Mouse (Mus musculus) T-cell, adult 2 months (primary cell): ENCODE measurements around the gene Elovl3.
"Not testable (repeated sequence)": the region's sequence is repeated elsewhere in the genome, so short reads cannot be mapped to it uniquely, and the experiment has no call there.

ENCODE experiments used
- DNase-seq: peaks from one replicate; pipeline ENCODE4 v3.0.0; 2022; ENCODE audit warnings: low spot score

Elovl3 gene

GRCm38 (mm10) chr19:46131694-46132525, at the start of gene Elovl3:
TSS of gene Elovl3 (plus strand) at chr19:46131897.
- DNase-seq: no peak

DNA sequence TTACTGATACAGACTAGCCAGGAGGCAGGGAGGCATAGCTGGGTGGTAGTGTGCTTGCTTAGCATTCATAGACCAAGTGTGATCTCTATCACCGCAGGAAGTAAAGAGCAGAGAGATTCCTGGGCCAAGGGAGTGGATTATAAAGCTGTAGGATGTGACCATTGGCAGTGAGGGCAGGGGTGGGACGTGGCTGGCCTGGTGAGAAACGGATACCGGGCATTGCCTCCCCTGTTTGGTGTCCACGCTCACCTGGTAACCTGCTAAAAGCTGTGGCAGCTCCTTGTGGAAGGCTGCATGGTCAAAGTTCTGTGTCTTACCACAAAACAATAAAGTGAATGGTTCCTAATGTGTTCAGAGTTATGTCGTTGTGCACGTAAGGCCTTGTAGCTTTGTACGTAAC, 46.5 kb upstream of the Elovl3 start:
- DNase-seq: no peak

DNA sequence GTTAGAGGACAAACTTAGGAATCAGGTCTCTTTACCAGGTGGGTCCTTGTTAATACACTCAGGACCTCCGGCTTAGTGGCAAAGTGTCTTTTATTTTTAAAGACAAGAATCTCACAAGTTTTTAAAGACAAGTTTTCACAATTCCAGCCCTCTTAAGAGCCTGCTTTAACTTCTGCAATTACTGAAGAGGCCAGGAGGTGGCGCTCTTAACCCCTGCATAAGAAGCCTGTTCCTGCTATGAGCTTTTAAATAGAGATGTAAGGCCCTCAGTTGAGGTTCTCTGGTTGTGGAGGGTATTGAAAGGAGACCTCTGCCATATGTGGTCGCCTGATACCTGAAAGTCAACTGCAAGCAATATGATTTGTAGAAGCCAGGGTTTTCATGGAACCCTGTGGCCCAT, 45.4 kb upstream of the Elovl3 start:
- DNase-seq: peak; percentile 54

DNA sequence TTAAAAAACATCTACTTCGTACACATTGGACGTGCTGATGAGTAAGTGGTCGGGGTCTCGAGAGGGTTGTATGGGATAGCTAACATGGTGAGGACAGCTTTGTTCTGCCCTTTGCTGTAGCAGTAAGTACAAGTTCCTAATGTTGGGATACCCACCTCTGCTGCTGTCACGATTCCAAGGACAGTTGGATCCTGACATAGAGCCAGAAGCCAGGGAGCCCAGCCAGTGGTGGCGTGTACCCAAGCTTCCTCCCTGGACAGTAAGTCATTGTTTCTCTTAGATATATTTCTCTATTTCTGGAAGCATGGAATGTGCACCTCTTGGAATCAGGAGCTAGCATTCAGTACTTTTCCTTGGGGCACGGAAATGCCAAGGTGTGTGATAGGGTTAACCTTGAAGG, 43.8 kb upstream of the Elovl3 start:
- DNase-seq: no peak

- DNase-seq: no peak
These were observed 40.1 kb upstream of the Elovl3 start for GRCm38 (mm10) chr19:46091641-46092040.

DNA sequence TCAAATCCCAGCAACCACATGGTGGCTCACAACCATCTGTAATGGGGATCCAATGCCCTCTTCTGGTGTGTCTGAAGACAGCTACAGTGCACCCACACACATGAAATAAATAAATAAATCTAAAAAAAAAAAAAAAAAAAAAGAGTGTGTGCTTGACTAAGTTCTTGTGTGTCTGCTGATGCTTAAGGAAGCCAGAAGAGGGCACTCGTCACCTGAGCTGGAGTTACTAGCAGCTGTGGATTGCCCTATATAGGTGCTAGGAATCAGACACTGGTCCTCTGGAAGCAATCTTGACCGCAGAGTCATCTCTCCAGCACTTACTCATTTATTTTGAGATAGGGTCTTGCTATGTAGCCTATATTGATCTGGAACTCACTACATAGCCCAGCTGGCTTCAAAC, 37.6 kb upstream of the Elovl3 start:
- no peak for DNase-seq

- no peak for DNase-seq
These were observed 36.4 kb upstream of the Elovl3 start for GRCm38 (mm10) chr19:46095291-46095690.

- DNase-seq: no peak
These were observed 35.3 kb upstream of the Elovl3 start for GRCm38 (mm10) chr19:46096396-46096795.

DNA sequence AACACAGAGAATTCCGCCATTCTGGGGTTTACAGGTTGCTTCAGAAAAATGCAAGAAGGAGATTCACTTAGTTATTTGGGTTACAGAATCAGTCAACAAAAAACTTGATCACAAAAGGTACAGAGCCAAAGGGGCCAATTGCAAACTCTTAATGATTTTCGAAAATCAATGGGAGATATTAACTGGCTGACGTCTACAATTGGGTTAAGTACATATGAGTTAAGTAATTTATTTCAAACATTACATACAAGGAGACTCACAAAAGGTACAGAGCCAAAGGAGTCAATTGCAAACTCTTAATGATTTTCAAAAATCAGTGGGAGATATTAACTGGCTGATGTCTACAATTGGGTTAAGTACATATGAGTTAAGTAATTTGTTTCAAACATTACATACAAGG, 32.1 kb upstream of the Elovl3 start:
- no peak for DNase-seq

DNA sequence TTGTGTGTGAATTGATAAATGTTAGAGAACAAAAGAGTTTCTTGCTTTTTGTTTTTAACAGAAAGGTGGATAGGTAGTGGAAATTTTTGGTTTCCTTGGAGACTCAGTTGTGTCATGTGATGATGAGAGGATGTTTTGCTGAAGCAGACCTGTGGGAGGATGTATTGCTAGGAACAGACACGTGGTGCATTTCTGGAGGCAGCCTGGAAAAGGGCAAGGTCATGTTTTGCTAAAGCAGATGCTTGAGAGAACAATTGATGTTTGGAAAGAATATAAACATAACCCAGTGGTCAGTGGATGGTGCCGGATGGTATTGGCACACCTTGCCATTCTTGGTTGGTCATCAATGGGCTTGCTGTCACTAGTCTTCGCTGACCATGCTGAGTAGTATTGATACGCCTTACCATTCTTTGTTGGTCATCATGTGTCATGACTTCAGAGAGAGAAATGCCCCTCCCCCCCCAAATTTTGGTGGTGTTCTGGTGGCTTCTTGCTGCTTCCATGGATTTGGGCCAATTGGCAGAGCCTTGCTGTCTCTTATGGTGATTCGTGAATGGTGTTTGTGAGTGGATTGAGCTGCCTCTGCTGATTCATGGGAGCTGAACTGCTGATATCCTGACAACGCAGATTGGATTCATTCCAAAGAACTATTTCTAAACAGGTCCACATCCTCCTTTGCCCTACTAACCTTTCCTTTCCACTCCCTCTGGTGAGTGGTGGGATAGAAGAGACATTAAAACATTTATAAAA, 28.1 kb upstream of the Elovl3 start:
- DNase-seq: no peak

GRCm38 (mm10) chr19:46104187-46104557, 27.5 kb upstream of the Elovl3 start:
- DNase-seq: no peak

DNA sequence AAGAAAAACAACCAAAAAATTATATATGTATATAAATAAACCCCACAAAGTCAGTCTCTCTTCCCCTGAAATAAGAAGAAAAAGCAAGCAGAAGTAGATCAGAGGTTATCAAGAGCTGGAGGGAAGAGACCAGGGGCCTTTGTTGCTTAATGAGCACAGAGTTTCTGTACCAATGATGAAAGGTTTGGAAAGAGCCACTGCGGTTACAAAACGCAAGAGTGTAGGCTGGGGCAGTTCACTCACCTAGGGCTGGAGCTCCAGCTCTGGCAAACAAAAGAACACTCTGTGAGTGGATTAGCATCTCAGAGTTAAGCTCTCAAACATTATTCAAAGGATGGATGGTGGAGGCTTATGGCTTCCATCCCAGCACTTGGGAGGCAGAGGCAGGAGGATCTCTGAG, 21.5 kb upstream of the Elovl3 start:
- DNase-seq: no peak

DNA sequence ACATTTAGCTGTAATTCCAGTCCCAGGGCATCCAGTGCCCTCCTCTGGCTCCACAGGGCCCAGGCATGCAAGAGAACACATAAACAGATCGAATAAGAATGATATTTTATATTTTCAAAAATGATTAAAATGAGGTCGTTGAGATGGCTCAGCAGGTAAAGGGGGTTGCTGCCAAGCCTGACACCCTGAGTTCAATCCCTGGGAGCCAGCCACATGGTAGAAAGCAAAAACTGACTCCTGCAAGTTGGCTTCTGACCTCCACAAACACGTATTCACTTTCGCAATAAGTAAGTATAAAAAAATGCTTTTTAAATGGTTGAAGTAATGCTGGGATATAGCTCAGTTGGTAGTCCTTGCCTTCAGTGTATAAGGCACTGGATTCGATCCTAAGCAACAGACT, 20.9 kb upstream of the Elovl3 start:
- no peak for DNase-seq

DNA sequence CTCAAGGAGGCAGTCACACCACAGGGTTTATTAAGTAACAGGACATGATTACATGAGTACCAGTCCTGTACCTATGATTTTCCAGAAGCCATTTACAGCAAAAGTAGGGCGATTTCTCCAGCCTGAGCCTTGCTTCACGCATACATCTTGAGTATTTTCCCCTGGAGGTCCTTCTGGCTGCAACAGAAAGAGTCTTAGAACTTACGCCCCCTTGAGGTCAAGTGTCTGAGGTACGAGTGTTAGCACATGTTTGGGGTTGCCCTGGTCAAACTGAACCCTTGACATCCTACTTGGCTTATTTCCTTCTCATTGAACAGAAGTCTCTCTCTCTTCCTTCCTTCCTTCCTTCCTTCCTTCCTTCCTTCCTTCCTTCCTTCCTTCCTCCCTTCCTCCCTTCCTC, 17.1 kb upstream of the Elovl3 start:
- no peak for DNase-seq

DNA sequence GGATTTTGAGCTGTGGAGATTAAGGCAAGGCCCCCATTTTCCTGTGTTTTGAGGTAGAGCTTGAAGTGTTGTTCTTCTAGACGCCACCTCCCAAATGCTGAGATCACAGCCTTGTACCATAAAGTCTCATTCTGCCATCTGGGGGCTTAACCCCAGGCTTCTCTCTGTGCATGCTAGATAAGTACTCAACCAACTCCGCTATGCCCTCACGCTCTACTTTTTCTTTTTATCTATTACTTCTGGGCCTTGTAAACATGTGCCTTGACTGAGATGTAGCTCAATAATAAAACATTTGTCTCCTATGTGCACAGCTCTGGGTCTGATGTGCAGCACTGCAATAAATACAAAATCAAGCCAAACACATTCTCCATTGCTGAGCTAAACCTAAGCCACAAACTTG, 12.2 kb upstream of the Elovl3 start:
- DNase-seq: no peak

- DNase-seq: no peak
These were observed 10.8 kb upstream of the Elovl3 start for GRCm38 (mm10) chr19:46120872-46121271.

GRCm38 (mm10) chr19:46123876-46124275, 7.8 kb upstream of the Elovl3 start:
- no peak for DNase-seq

GRCm38 (mm10) chr19:46124651-46125050, 7.0 kb upstream of the Elovl3 start:
- no peak for DNase-seq

GRCm38 (mm10) chr19:46126301-46126700, 5.4 kb upstream of the Elovl3 start:
- no peak for DNase-seq

GRCm38 (mm10) chr19:46129737-46130136, 2.0 kb upstream of the Elovl3 start:
- DNase-seq: not testable (repeated sequence)

DNA sequence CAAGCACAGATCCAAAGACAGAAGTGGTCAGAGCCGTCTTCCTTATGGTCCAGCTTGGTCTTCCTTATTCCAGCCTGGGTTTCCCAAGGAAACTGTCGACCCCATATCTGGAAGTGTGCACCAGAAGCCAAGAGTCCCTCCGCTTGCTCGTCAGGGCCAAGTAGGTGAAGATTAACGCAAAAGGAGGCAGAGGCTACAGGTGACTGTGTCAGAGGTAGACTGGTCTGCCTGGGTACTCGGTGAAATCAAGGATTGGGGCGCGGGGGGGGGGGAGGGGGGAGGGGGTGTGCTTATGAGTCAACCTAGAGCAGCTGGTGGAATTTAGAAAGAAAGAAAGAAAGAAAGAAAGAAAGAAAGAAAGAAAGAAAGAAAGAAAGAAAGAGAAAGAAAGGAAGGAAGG, 414 bp upstream of the Elovl3 start:
- DNase-seq: no peak

GRCm38 (mm10) chr19:46132577-46132976, 880 bp downstream of the Elovl3 start:
- DNase-seq: no peak

DNA sequence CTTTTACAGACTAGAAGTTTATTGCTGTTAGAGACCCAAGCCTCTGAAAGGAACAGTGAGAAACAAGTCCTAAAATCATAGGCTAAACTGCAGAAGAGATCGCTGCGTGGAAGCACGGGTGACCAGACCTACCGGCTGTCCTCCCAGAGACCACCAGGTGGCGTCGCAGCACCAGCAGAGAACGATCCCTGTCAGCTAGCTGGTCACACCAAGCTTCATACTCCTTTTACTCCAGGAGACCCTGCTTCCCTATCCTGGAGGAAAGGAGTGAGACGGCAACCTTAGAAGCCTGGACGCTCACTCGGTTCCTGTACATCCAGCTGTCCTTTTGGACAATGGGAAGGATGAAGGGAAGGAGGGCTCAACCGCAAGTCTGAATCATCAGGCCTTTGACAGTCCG, 3.6 kb downstream of the Elovl3 start:
- peak; percentile 80 for DNase-seq
